Mouse (Mus musculus): ENCODE results near the gene Mgarp. TPM values are rescaled to one million over a fixed set of nuclear protein-coding genes. Genes with fewer than 3 reads are reported as not detected.

Gene Mgarp
- total RNA-seq, 4 experiments from 2014 or later, result 0.85 TPM; not detected in 3

DNA sequence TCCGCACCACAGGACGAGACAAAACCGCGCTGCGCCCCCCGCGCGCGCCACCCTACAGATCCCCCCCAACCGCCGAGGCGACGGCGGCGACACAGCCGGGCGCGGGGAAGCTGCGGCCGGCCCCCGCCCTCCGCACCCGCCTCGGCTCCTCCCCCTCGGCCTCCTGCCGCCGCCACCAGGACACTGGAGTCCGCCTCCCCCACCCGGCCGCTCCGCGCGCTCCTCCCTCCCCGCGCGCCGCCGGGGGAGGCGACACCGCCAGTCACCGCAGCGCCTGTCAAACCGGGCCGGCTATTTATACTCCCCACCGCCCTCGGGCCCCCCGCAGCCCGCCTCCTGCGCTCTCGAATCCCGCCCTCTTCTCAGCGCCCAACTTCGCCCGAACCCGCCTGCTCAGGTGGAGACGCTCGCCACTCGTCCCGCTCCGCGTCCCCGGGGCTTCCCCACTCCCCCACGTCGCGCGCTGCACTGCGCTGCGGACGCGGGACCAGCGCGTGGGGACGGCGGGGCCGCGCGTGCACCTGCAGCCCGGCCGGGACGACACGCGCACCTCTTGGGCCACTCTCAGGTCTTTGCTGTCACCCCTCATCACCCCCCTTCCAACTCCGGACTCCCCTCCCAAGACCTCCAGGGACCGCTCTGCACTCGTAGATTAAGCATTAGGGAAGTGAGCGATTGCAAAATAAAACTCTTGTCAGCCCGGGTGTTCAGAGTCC, 55.8 kb downstream of the Mgarp start, which contains the start of gene Elf2:
Gene Elf2 (minus strand): TSS at position 112 of the 716 bp plus-strand sequence.
- peak; percentile 85 to 89 for DNase-seq (ENCODE audit: low spot score in 2 of 2)

DNA sequence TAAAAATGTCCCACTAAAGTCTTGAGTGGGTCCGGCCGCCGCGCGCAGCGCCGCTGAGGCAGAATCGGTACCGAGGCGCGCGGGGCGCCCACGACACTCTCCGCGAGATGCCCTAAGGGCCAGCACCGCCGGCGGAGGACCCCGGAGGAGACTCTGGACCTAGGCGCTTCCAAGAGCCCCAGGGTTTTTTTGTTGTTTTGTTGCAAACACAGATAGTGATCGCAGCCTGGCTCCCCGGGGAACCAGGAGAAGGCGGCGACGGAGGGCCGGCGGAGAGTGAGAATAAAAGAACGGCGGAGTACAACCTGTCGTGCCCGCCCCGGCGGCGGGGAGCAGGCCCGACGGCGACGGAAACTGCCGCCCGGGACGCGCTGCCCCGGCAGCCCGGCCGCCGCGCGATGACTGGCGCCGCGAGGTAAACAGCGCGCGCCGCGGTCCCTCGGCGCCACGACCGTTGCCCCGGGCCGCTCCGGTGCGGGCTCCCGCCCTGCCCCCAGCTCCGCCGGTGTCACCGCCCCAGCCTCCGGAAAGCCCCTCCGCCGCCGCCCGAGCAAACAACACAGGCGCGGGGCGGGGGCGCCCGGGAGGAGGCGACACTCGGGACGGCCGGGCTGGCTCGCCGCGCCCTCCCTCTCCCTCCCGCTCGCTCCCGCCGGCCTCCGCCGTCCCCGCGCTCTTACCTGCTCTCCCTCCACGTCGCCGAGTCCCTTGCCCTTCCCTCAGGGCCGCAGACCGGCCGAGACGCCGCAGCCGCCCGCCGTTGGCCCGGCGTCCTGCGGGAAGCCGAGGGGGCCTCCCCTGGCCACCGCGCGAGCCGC, 56.6 kb downstream of the Mgarp start:
- peak; percentile 39 to 52 for DNase-seq (ENCODE audit: low spot score in 2 of 2)

DNA sequence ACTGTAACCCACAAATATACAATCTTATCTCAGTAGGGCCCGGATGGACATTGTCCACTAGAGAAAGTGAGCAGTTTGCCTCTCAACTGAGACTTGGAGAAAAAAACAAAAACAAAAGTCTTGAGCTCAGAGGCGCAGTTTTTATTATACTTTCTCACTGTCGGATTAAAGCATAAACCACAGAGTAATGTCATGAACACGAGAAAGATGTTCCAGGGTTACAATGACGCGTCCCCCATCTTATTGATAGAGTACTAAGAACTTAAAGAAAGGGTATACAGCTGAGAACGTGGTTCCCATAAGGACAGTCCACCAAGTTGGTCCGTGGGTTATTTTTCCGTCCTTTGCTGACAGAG, 57.2 kb downstream of the Mgarp start:
- DNase-seq (ENCODE audit: low spot score in 2 of 2), result no peak

Other genes starting within 250 kb of the Mgarp start
- 10 to 100 TPM; 15.7 to 26.0 (median 19.1) TPM for gene Noct, start 172.3 kb downstream of the Mgarp start, total RNA-seq (2022)
- 10 to 100 TPM; 45.1 to 52.6 (median 48.5) TPM for gene Elf2, start 56.1 kb downstream of the Mgarp start, total RNA-seq (2022)
- gene Ndufc1, start 12.2 kb upstream of the Mgarp start, total RNA-seq (2022), result 1,000 to 10,000 TPM in 2 of 4 experiments, 100 to 1,000 TPM in 2; 957 to 1,091 (median 1,034) TPM
- gene Naa15, start 18.4 kb upstream of the Mgarp start, total RNA-seq (2022), result 10 to 100 TPM; 40.5 to 53.0 (median 48.0) TPM
- gene Rab33b, start 87.2 kb upstream of the Mgarp start, total RNA-seq (2022), result 1 to 10 TPM; 5.5 to 9.8 (median 8.8) TPM
- gene Setd7, start 164.1 kb upstream of the Mgarp start, total RNA-seq (2022), result 100 to 1,000 TPM; 178 to 234 (median 186) TPM